Mouse (Mus musculus) liver, embryonic 13.5 days (tissue): ENCODE results near the gene Riox2. TPM values are rescaled to one million over a fixed set of nuclear protein-coding genes. Genes with fewer than 3 reads are reported as not detected.

Source experiments
- ATAC-seq: fragments of 200-750 bp; cut with Nextera tagmentation; 2 replicates; pipeline ENCODE4 v1.8.0; 2017; ENCODE audit warnings: low read depth, mild to moderate bottlenecking, moderate number of reproducible peaks, moderate library complexity
- DNase-seq: peaks from one replicate; pipeline ENCODE4 v3.0.0; 2022
- H3K27ac ChIP-seq: fragments of 300-500 bp; sonication (generic); 2 replicates; pipeline ENCODE4 v1.5.1; 2015; ENCODE audit warnings: moderate library complexity, mild to moderate bottlenecking, inconsistent platforms
- H3K27me3 ChIP-seq: fragments of 300-500 bp; sonication (generic); 2 replicates; pipeline ENCODE4 v1.6.1; 2015; ENCODE audit warnings: mild to moderate bottlenecking, inconsistent platforms
- H3K36me3 ChIP-seq: fragments of 300-500 bp; sonication (generic); 2 replicates; pipeline ENCODE4 v1.6.1; 2015; ENCODE audit warnings: mild to moderate bottlenecking, inconsistent platforms
- H3K4me1 ChIP-seq: fragments of 300-500 bp; sonication (generic); replicated peaks from 2 replicates; pipeline ENCODE4 v1.6.1; 2015; ENCODE audit warnings: inconsistent platforms
- H3K4me2 ChIP-seq: fragments of 300-500 bp; sonication (generic); 2 replicates; pipeline ENCODE4 v1.6.1; 2015; ENCODE audit warnings: inconsistent platforms, mild to moderate bottlenecking, moderate library complexity
- H3K4me3 ChIP-seq: fragments of 300-500 bp; sonication (generic); replicated peaks from 2 replicates; pipeline ENCODE4 v1.5.1; 2015; ENCODE audit warnings: mild to moderate bottlenecking, inconsistent platforms
- H3K9ac ChIP-seq: fragments of 300-500 bp; sonication (generic); 2 replicates; pipeline ENCODE4 v1.6.1; 2015; ENCODE audit warnings: mild to moderate bottlenecking, inconsistent platforms
- H3K9me3 ChIP-seq: fragments of 300-500 bp; sonication (generic); replicated peaks from 2 replicates; pipeline ENCODE4 v1.6.1; 2016; ENCODE audit warnings: inconsistent platforms
- WGBS: fragments of 180-500 bp; shearing (Covaris S2); methylation state at CpG from one replicate; pipeline ENCODE4 v1.1.7; 2015; ENCODE audit not compliant: insufficient replicate concordance; 5-methylcytosine and 5-hydroxymethylcytosine counted together
- polyA plus RNA-seq: library from polyadenylated mRNA; unstranded; fragments of >200 nt; fragmentation: Nextera tagmentation; extraction: Ambion mirVana; gene quantifications from 2 replicates; pipeline ENCODE4 v1.2.1, GENCODE M21; 2015

Riox2 gene
- polyA plus RNA-seq, 1 experiment from 2014 or later, result 23.0 TPM

- ATAC-seq, result no peak
- WGBS, result 57% methylated on average over 16 of the region's 16 CpGs
- H3K9me3 ChIP-seq, result no peaks in the 10 kb centered on the region
- DNase-seq, result no peak
- H3K27me3 ChIP-seq, result no peaks in the 10 kb centered on the region
- no peak overlapping the region for H3K9ac ChIP-seq
- no peak overlapping the region for H3K4me3 ChIP-seq
- no peaks in the 10 kb centered on the region for H3K4me1 ChIP-seq
- no peak overlapping the region for H3K27ac ChIP-seq
- no peaks in the 10 kb centered on the region for H3K36me3 ChIP-seq
- no peak overlapping the region for H3K4me2 ChIP-seq
These were observed 50.3 kb downstream of the Riox2 start for GRCm38 (mm10) chr16:59521752-59522423.

- DNase-seq (no peak), ATAC-seq (no peak)
- Histone ChIP-seq H3K4me1 (no peaks in the 10 kb centered on the region), H3K36me3 (no peaks in the 10 kb centered on the region), H3K4me2 (no peak overlapping the region), H3K27me3 (no peaks in the 10 kb centered on the region), H3K9me3 (no peaks in the 10 kb centered on the region), H3K27ac (no peak overlapping the region), H3K4me3 (no peak overlapping the region), H3K9ac (no peak overlapping the region)
- WGBS, result 63% methylated on average over 6 of the region's 6 CpGs
These were observed 55.4 kb downstream of the Riox2 start for GRCm38 (mm10) chr16:59526939-59527338.

- no peak overlapping the region for H3K9ac ChIP-seq
- H3K4me3 ChIP-seq, result no peak overlapping the region
- no peaks in the 10 kb centered on the region for H3K9me3 ChIP-seq
- no peak overlapping the region for H3K27ac ChIP-seq
- no peak overlapping the region for H3K4me2 ChIP-seq
- no peaks in the 10 kb centered on the region for H3K36me3 ChIP-seq
- DNase-seq, result no peak
- WGBS, result 71% methylated on average over 13 of the region's 13 CpGs
- H3K27me3 ChIP-seq, result no peaks in the 10 kb centered on the region
- ATAC-seq, result no peak
- no peaks in the 10 kb centered on the region for H3K4me1 ChIP-seq
These were observed 58.0 kb downstream of the Riox2 start for GRCm38 (mm10) chr16:59529570-59529969.

GRCm38 (mm10) chr16:59531243-59531642 is 59.7 kb downstream of the Riox2 start:
- no peak overlapping the region for H3K9ac ChIP-seq
- H3K4me2 ChIP-seq, result no peak overlapping the region
- no peaks in the 10 kb centered on the region for H3K27me3 ChIP-seq
- 71% methylated on average over 5 of the region's 5 CpGs for WGBS
- no peaks in the 10 kb centered on the region for H3K9me3 ChIP-seq
- H3K4me1 ChIP-seq, result no peaks in the 10 kb centered on the region
- ATAC-seq (no peak), DNase-seq (no peak)
- no peak overlapping the region for H3K4me3 ChIP-seq
- H3K27ac ChIP-seq, result no peak overlapping the region
- no peaks in the 10 kb centered on the region for H3K36me3 ChIP-seq

- no peaks in the 10 kb centered on the region for H3K36me3 ChIP-seq
- no peak overlapping the region for H3K4me3 ChIP-seq
- no peak overlapping the region for H3K27ac ChIP-seq
- H3K9ac ChIP-seq, result no peak overlapping the region
- H3K4me1 ChIP-seq, result no peaks in the 10 kb centered on the region
- no peak for ATAC-seq
- no peak for DNase-seq
- H3K27me3 ChIP-seq, result no peaks in the 10 kb centered on the region
- no peak overlapping the region for H3K4me2 ChIP-seq
- no peaks in the 10 kb centered on the region for H3K9me3 ChIP-seq
- WGBS, result 6% methylated on average over 3 of the region's 3 CpGs
These were observed 61.0 kb downstream of the Riox2 start for GRCm38 (mm10) chr16:59532561-59532960.

- Histone ChIP-seq H3K4me1 (no peaks in the 10 kb centered on the region), H3K9me3 (no peaks in the 10 kb centered on the region), H3K27ac (no peak overlapping the region), H3K4me2 (no peak overlapping the region), H3K4me3 (no peak overlapping the region), H3K9ac (no peak overlapping the region), H3K27me3 (no peaks in the 10 kb centered on the region), H3K36me3 (no peaks in the 10 kb centered on the region)
- no peak for DNase-seq
- ATAC-seq, result no peak
- 87% methylated on average over 11 of the region's 11 CpGs for WGBS
These were observed 62.8 kb downstream of the Riox2 start for GRCm38 (mm10) chr16:59534349-59534748.

GRCm38 (mm10) chr16:59535673-59536072 is 64.1 kb downstream of the Riox2 start:
- Histone ChIP-seq H3K27ac (no peak overlapping the region), H3K4me1 (no peaks in the 10 kb centered on the region), H3K4me3 (no peak overlapping the region), H3K27me3 (no peaks in the 10 kb centered on the region), H3K4me2 (no peak overlapping the region), H3K9me3 (no peaks in the 10 kb centered on the region), H3K9ac (no peak overlapping the region), H3K36me3 (no peaks in the 10 kb centered on the region)
- ATAC-seq (no peak), DNase-seq (no peak)
- 69% methylated on average over 5 of the region's 5 CpGs for WGBS

GRCm38 (mm10) chr16:59540944-59541343 is 69.4 kb downstream of the Riox2 start:
- no peak overlapping the region for H3K4me2 ChIP-seq
- H3K27ac ChIP-seq, result no peak overlapping the region
- 74% methylated on average over 3 of the region's 3 CpGs for WGBS
- no peaks in the 10 kb centered on the region for H3K4me1 ChIP-seq
- no peak overlapping the region for H3K4me3 ChIP-seq
- ATAC-seq, result no peak
- no peaks in the 10 kb centered on the region for H3K36me3 ChIP-seq
- DNase-seq, result no peak
- H3K9ac ChIP-seq, result no peak overlapping the region
- no peaks in the 10 kb centered on the region for H3K9me3 ChIP-seq
- no peaks in the 10 kb centered on the region for H3K27me3 ChIP-seq

- WGBS, result 76% methylated on average over 4 of the region's 4 CpGs
- DNase-seq, result no peak
- no peaks in the 10 kb centered on the region for H3K4me1 ChIP-seq
These were observed 69.8 kb downstream of the Riox2 start for GRCm38 (mm10) chr16:59541382-59541781.

More at GRCm38 (mm10) chr16:59541382-59541781, 69.8 kb downstream of the Riox2 start:
- H3K4me2 ChIP-seq, result no peak overlapping the region
- no peak for ATAC-seq
- H3K36me3 ChIP-seq, result no peaks in the 10 kb centered on the region
- no peak overlapping the region for H3K4me3 ChIP-seq
- no peak overlapping the region for H3K27ac ChIP-seq
- H3K9me3 ChIP-seq, result no peaks in the 10 kb centered on the region
- H3K9ac ChIP-seq, result no peak overlapping the region
- no peaks in the 10 kb centered on the region for H3K27me3 ChIP-seq

Other genes with a start within 250 kb of the Riox2 start
- gene Olfr201, start 199.1 kb upstream of the Riox2 start, polyA plus RNA-seq, result 0.15 and 0.31 TPM in 2 replicates
- not detected in 2 replicates for gene Olfr202, start 185.0 kb upstream of the Riox2 start, polyA plus RNA-seq
- gene Olfr203, start 172.9 kb upstream of the Riox2 start, polyA plus RNA-seq, result not detected in 2 replicates
- not detected in 2 replicates for gene Olfr204, start 153.5 kb upstream of the Riox2 start, polyA plus RNA-seq
- gene Olfr205, start 140.6 kb upstream of the Riox2 start, polyA plus RNA-seq, result not detected in 2 replicates
- not detected in 2 replicates for gene Olfr206, start 122.5 kb upstream of the Riox2 start, polyA plus RNA-seq
- not detected in 2 replicates for gene Olfr209, start 107.8 kb upstream of the Riox2 start, polyA plus RNA-seq
- not detected in 2 replicates for gene Gabrr3, start 64.4 kb upstream of the Riox2 start, polyA plus RNA-seq
- gene Crybg3, start 129.2 kb downstream of the Riox2 start, polyA plus RNA-seq, result 1.2 and 1.5 TPM in 2 replicates
- gene Arl6, start 167.6 kb downstream of the Riox2 start, polyA plus RNA-seq, result 5.1 and 6.5 TPM in 2 replicates